Mouse (Mus musculus): ENCODE results near the gene Rph3al.

Gene Rph3al

GRCm38 (mm10) chr11:75870386-75870785, 67.8 kb downstream of the Rph3al start:
- Histone ChIP-seq H3K27me3 (ENCODE audit: control insufficient read depth, insufficient read depth, low read length, poor library complexity, severe bottlenecking) (no peaks in the 10 kb centered on the region), H3K36me3 (ENCODE audit: control insufficient read depth, insufficient read depth, low read length, poor library complexity, severe bottlenecking) (no peaks in the 10 kb centered on the region)
- no peak for DNase-seq (ENCODE audit: low read depth, low spot score)

- Histone ChIP-seq H3K27me3 (ENCODE audit: control insufficient read depth, insufficient read depth, low read length, poor library complexity, severe bottlenecking) (no peaks in the 10 kb centered on the region), H3K36me3 (ENCODE audit: control insufficient read depth, insufficient read depth, low read length, poor library complexity, severe bottlenecking) (no peaks in the 10 kb centered on the region)
- DNase-seq (ENCODE audit: low read depth, low spot score) = no peak
These were observed 68.3 kb downstream of the Rph3al start for GRCm38 (mm10) chr11:75869898-75870297.

GRCm38 (mm10) chr11:75866861-75867260, 71.4 kb downstream of the Rph3al start:
- H3K36me3 ChIP-seq (ENCODE audit: control insufficient read depth, insufficient read depth, low read length, poor library complexity, severe bottlenecking) = no peaks in the 10 kb centered on the region

GRCm38 (mm10) chr11:75865859-75866258, 72.4 kb downstream of the Rph3al start:
- Histone ChIP-seq H3K27me3 (ENCODE audit: control insufficient read depth, insufficient read depth, low read length, poor library complexity, severe bottlenecking) (no peaks in the 10 kb centered on the region), H3K36me3 (ENCODE audit: control insufficient read depth, insufficient read depth, low read length, poor library complexity, severe bottlenecking) (no peaks in the 10 kb centered on the region)
- DNase-seq (ENCODE audit: low read depth, low spot score) = no peak

More at GRCm38 (mm10) chr11:75866861-75867260, 71.4 kb downstream of the Rph3al start:
- H3K27me3 ChIP-seq (ENCODE audit: control insufficient read depth, insufficient read depth, low read length, poor library complexity, severe bottlenecking) = no peaks in the 10 kb centered on the region
- no peak for DNase-seq (ENCODE audit: low read depth, low spot score)

- Histone ChIP-seq H3K27me3 (ENCODE audit: control insufficient read depth, insufficient read depth, low read length, poor library complexity, severe bottlenecking) (no peaks in the 10 kb centered on the region), H3K36me3 (ENCODE audit: control insufficient read depth, insufficient read depth, low read length, poor library complexity, severe bottlenecking) (no peaks in the 10 kb centered on the region)
- no peak for DNase-seq (ENCODE audit: low read depth, low spot score)
These were observed 73.0 kb downstream of the Rph3al start for GRCm38 (mm10) chr11:75865253-75865619.

DNA sequence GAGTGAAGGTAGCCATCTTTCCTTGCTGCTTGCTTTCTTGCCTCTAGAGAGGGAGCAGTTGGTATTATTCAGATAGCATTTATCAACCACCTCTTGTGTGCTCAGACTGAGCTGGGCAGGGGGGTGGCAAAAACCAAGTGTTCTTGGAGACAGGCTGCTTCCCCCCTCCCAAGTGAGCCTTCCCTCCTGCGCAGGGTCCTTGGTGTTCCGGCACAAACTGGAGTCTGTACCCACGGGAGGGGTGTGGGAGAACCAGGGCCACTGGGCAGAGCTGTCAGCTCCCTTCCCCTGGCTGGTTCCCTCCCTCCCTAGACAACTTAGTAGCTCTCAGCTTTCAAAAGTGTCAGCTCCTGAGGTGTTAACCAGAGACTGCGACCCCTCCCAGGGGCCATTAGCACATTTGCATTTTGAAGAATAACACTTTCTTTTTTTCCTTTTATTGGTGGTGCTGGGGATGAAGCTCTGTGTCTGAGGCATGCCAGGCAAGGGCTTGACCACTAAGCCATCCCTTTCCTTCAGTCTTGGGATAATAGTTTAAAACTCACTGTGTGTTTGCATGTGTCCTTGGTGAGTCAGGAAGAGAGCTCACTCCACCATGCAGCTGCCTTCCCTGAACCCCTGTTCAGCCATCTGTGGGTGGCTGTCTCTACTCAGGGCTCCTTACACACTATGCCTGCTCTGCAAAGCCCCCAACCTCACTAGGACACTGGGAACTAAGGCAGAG, 73.5 kb downstream of the Rph3al start:
- DNase-seq (ENCODE audit: low read depth, low spot score) = no peak
- H3K27me3 ChIP-seq (ENCODE audit: control insufficient read depth, insufficient read depth, low read length, poor library complexity, severe bottlenecking) = no peaks in the 10 kb centered on the region

DNA sequence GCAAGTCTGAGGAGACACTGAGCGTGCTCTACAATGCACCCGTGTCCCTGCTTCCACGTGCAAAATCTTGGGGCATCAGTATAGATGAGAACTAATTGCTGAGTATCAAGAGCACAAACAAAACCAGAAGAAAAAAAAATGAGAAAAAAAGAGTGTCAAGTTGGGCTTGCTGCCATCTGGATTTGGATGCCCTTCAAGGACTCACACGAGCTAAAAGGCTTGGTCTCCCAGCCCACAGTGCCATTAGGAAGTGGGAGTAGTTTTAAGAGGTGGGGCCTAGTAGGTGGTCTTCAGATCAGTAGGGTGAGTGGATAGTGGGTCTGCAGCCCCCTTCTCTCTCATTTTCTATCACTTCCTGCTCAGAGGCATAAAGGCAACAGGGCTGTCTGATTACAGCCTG, 75.8 kb downstream of the Rph3al start:
- Histone ChIP-seq H3K27me3 (ENCODE audit: control insufficient read depth, insufficient read depth, low read length, poor library complexity, severe bottlenecking) (no peaks in the 10 kb centered on the region), H3K36me3 (ENCODE audit: control insufficient read depth, insufficient read depth, low read length, poor library complexity, severe bottlenecking) (no peaks in the 10 kb centered on the region)
- DNase-seq (ENCODE audit: low read depth, low spot score) = no peak

More for the DNA sequence above, 73.5 kb downstream of the Rph3al start:
- H3K36me3 ChIP-seq (ENCODE audit: control insufficient read depth, insufficient read depth, low read length, poor library complexity, severe bottlenecking) = no peaks in the 10 kb centered on the region

- H3K27me3 ChIP-seq (ENCODE audit: control insufficient read depth, insufficient read depth, low read length, poor library complexity, severe bottlenecking) = no peaks in the 10 kb centered on the region
- no peaks in the 10 kb centered on the region for H3K36me3 ChIP-seq (ENCODE audit: control insufficient read depth, insufficient read depth, low read length, poor library complexity, severe bottlenecking)
- DNase-seq (ENCODE audit: low read depth, low spot score) = no peak
These were observed 76.6 kb downstream of the Rph3al start for GRCm38 (mm10) chr11:75861653-75862052.

DNA sequence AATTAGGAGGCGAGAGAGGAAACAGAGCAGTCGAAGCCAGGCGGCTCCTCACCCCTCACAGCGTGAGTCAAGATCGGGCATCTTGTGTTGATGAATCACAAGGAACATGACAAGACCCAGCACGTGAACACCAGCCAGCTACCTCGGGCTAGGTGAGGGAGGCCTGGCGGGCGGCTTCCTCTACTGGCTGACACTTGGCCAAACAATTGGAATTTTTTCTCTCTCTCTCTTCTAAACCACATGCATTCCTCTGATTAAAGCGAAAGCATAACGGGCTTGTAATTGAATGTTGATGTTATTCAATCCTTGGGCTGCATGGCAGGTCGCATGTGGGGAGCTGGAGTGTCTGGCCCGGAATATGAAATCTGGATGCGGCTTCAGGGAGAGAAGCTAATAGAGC, 77.0 kb downstream of the Rph3al start:
- no peak for DNase-seq (ENCODE audit: low read depth, low spot score)
- no peaks in the 10 kb centered on the region for H3K36me3 ChIP-seq (ENCODE audit: control insufficient read depth, insufficient read depth, low read length, poor library complexity, severe bottlenecking)
- no peaks in the 10 kb centered on the region for H3K27me3 ChIP-seq (ENCODE audit: control insufficient read depth, insufficient read depth, low read length, poor library complexity, severe bottlenecking)

DNA sequence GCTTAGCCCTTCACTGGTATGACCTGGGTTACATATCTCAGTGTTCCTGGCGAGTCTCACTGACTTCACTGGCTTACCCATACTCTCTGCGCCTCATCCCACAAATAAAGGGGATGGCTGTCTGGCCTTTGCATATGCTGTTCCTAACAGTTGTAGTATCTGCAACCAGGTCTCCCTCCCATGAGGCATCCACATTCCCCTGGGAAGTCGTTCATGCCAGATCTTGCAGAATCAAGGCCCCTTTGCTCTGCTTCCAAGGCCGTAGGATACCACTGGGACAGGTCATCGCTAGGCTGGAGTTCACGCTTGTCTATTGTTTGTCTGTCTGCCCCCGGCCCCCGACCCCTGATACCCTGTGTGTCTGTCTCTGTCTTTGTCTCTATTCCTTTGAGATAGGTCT, 78.8 kb downstream of the Rph3al start:
- no peak for DNase-seq (ENCODE audit: low read depth, low spot score)
- H3K27me3 ChIP-seq (ENCODE audit: control insufficient read depth, insufficient read depth, low read length, poor library complexity, severe bottlenecking) = no peaks in the 10 kb centered on the region
- no peaks in the 10 kb centered on the region for H3K36me3 ChIP-seq (ENCODE audit: control insufficient read depth, insufficient read depth, low read length, poor library complexity, severe bottlenecking)

DNA sequence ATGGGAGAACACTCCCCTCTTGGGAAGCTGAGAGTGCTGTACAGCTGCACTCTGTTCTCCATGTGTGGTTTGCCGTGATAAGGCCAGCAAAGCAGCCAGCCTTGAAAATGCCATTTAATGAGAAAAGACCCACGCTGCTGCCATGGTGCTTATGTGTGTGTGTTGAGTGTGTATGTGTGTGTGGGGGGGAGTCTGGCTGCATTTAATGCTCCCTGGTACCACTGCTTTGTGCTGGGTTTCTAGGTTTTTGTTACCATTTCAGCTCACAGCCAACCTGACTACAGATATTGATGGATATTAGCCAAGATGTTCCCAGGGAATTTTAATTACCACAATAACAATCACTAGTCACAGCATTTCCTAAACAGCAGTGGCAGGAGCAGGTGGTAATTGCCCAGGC, 79.3 kb downstream of the Rph3al start:
- no peaks in the 10 kb centered on the region for H3K36me3 ChIP-seq (ENCODE audit: control insufficient read depth, insufficient read depth, low read length, poor library complexity, severe bottlenecking)
- H3K27me3 ChIP-seq (ENCODE audit: control insufficient read depth, insufficient read depth, low read length, poor library complexity, severe bottlenecking) = no peaks in the 10 kb centered on the region
- DNase-seq (ENCODE audit: low read depth, low spot score) = no peak

- no peak for DNase-seq (ENCODE audit: low read depth, low spot score)
- no peaks in the 10 kb centered on the region for H3K27me3 ChIP-seq (ENCODE audit: control insufficient read depth, insufficient read depth, low read length, poor library complexity, severe bottlenecking)
- H3K36me3 ChIP-seq (ENCODE audit: control insufficient read depth, insufficient read depth, low read length, poor library complexity, severe bottlenecking) = no peaks in the 10 kb centered on the region
These were observed 80.4 kb downstream of the Rph3al start for GRCm38 (mm10) chr11:75857781-75858180.

GRCm38 (mm10) chr11:75854327-75854726, 83.9 kb downstream of the Rph3al start:
- Histone ChIP-seq H3K27me3 (ENCODE audit: control insufficient read depth, insufficient read depth, low read length, poor library complexity, severe bottlenecking) (no peaks in the 10 kb centered on the region), H3K36me3 (ENCODE audit: control insufficient read depth, insufficient read depth, low read length, poor library complexity, severe bottlenecking) (no peaks in the 10 kb centered on the region)
- no peak for DNase-seq (ENCODE audit: low read depth, low spot score)

GRCm38 (mm10) chr11:75853067-75853636, 85.1 kb downstream of the Rph3al start:
- no peaks in the 10 kb centered on the region for H3K27me3 ChIP-seq (ENCODE audit: control insufficient read depth, insufficient read depth, low read length, poor library complexity, severe bottlenecking)
- no peak for DNase-seq (ENCODE audit: low read depth, low spot score)
- no peaks in the 10 kb centered on the region for H3K36me3 ChIP-seq (ENCODE audit: control insufficient read depth, insufficient read depth, low read length, poor library complexity, severe bottlenecking)

DNA sequence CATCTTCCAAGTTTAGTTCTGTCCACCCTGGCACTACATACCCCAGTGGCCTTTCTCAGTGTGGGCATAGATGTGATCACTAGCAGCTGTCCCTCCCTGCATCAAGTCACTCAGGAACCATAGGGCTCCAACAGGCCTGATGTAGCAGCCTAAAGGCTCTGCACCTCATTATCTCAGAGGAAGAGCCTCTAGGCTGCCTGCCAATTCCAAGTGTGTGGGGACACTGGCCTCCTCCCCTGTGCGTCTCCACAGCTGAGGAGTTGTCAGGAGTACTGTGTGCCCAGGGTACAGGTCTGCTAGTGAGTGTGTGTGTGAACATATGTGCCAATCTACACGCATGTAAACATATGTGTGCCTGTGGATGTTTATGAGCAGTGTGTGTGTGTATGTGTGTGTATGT, 85.7 kb downstream of the Rph3al start:
- DNase-seq (ENCODE audit: low read depth, low spot score) = no peak
- H3K36me3 ChIP-seq (ENCODE audit: control insufficient read depth, insufficient read depth, low read length, poor library complexity, severe bottlenecking) = no peaks in the 10 kb centered on the region
- H3K27me3 ChIP-seq (ENCODE audit: control insufficient read depth, insufficient read depth, low read length, poor library complexity, severe bottlenecking) = no peaks in the 10 kb centered on the region

DNA sequence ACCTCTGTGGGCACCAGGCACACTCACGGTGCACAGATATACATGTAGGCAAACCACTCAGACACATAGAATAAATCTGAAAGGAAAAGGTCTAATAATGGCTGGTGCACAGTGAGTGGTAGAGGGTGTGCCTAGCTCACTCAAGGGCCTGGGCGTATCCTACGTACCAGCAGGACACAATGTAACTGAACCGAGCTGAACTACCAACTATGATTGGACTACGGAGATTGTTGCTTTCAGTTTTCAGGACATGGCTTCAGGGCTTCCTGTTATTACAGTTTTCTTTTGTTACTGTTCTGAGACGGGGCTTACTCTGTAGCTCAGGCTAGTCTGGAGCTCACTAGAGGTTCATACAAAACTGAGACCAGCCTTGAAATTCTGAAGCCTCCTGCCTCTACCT, 88.7 kb downstream of the Rph3al start:
- no peaks in the 10 kb centered on the region for H3K27me3 ChIP-seq (ENCODE audit: control insufficient read depth, insufficient read depth, low read length, poor library complexity, severe bottlenecking)
- H3K36me3 ChIP-seq (ENCODE audit: control insufficient read depth, insufficient read depth, low read length, poor library complexity, severe bottlenecking) = no peaks in the 10 kb centered on the region
- DNase-seq (ENCODE audit: low read depth, low spot score) = no peak
